8 mouse cellular contexts compared by ENCODE assay signal in the genomic region with DNA sequence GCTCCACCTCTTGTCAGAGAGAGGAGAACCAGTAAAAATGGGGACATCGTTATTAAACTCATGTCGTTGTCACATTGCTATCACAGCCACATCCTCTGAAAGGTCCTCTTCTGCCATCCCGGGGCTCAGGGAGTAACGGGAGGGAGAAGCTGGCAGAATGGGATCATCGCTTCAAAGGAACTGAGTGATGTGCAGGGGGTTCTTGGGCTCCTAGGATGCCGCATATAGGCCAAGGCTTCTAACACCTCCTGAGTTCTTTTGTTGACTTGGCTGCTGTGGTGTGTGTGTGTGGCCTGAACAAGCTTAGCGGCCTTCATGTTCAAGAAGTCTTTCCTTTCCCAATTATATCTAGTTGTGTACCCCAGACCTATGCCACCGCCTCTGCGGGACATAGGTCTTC. TPM values are rescaled to one million over a fixed set of nuclear protein-coding genes. Genes with fewer than 3 reads are reported as not detected.
DNase-seq lines count a peak whose midpoint lies in the region; ATAC-seq and TF ChIP-seq lines count a peak whose summit lies in the region.
"Had no signal": no experiment of that assay in that cellular context is flagged by ENCODE, and none has a peak within 500 bp of the region (broad histone marks: within the 10 kb centered on the region; RNA-seq: fewer than 3 reads in every experiment).

No protein-coding gene starts in this region.

- H3K27ac ChIP-seq in kidney, postnatal 0 days = no peak overlapping the region
- H3K27ac ChIP-seq in embryonic facial prominence, embryonic 15.5 days (replicated peaks) = no peak overlapping the region
- H3K27ac ChIP-seq in intestine, embryonic 15.5 days = no peak overlapping the region
- no peak overlapping the region for H3K27ac ChIP-seq in neural tube, embryonic 12.5 days

- no peak for ATAC-seq in kidney, postnatal 0 days (replicated peaks; ENCODE audit: low FRiP score, low read depth)
- no peak for ATAC-seq in embryonic facial prominence, embryonic 15.5 days (ENCODE audit: insufficient number of reproducible peaks, low FRiP score, low TSS enrichment, low read depth)
- ATAC-seq in intestine, embryonic 15.5 days = no peak
- 0 out of 2 replicates have a peak, but pooled peaks have one; percentile 17 for ATAC-seq in neural tube, embryonic 12.5 days (ENCODE audit: low FRiP score, low read depth)

- H3K9me3 ChIP-seq in kidney, postnatal 0 days (replicated peaks; ENCODE audit: low read length) = no peaks in the 10 kb centered on the region
- no peaks in the 10 kb centered on the region for H3K9me3 ChIP-seq in embryonic facial prominence, embryonic 15.5 days (replicated peaks)
- no peaks in the 10 kb centered on the region for H3K9me3 ChIP-seq in intestine, embryonic 15.5 days
- H3K9me3 ChIP-seq in neural tube, embryonic 12.5 days = no peaks in the 10 kb centered on the region

- 30% methylated on average over 9 of the region's 9 CpGs for WGBS in kidney, postnatal 0 days
- 25% methylated on average over 9 of the region's 9 CpGs for WGBS in embryonic facial prominence, embryonic 15.5 days
- 23% methylated on average over 9 of the region's 9 CpGs for WGBS in intestine, embryonic 15.5 days
- 22% methylated on average over 9 of the region's 9 CpGs for WGBS in neural tube, embryonic 12.5 days

- peak overlapping the region; percentile 52 for H3K4me3 ChIP-seq in kidney, postnatal 0 days (replicated peaks; ENCODE audit: low read depth, low read length)
- peak overlapping the region; percentile 60 for H3K4me3 ChIP-seq in embryonic facial prominence, embryonic 15.5 days (replicated peaks)
- peak overlapping the region; percentile 54 for H3K4me3 ChIP-seq in intestine, embryonic 15.5 days (replicated peaks)
- H3K4me3 ChIP-seq in neural tube, embryonic 12.5 days = peak overlapping the region; percentile 85

- H3K4me2 ChIP-seq in kidney, postnatal 0 days (ENCODE audit: low read length) = peak overlapping the region; percentile 91
- peak overlapping the region; percentile 99 for H3K4me2 ChIP-seq in embryonic facial prominence, embryonic 15.5 days (replicated peaks)
- peak overlapping the region; percentile 99 for H3K4me2 ChIP-seq in intestine, embryonic 15.5 days (replicated peaks)
- H3K4me2 ChIP-seq in neural tube, embryonic 12.5 days (replicated peaks) = peak overlapping the region; percentile 95

- no peaks in the 10 kb centered on the region for H3K36me3 ChIP-seq in kidney, postnatal 0 days (ENCODE audit: insufficient read depth, low read length)
- H3K36me3 ChIP-seq in embryonic facial prominence, embryonic 15.5 days = no peaks in the 10 kb centered on the region
- no peaks in the 10 kb centered on the region for H3K36me3 ChIP-seq in intestine, embryonic 15.5 days
- H3K36me3 ChIP-seq in neural tube, embryonic 12.5 days = no peaks in the 10 kb centered on the region

- intact Hi-C loops in gastrocnemius, postnatal 14 days (cut with DNase I; ENCODE audit: low total_unique reads) = no loop called here

- no peak for TF ChIP-seq CTCF in kidney, postnatal 0 days (IDR thresholded peaks at IDR 0.05; ENCODE audit: low read depth)

- DNase-seq in kidney, postnatal 0 days (ENCODE audit: low spot score) = no peak
- no peak for DNase-seq in kidney, postnatal 25 days
- DNase-seq in gastrocnemius, postnatal 14 days = no peak
- DNase-seq in right cerebral cortex, postnatal 4 days = no peak

- H3K9ac ChIP-seq in kidney, postnatal 0 days (ENCODE audit: low read depth, low read length) = no peak overlapping the region
- H3K9ac ChIP-seq in embryonic facial prominence, embryonic 15.5 days = no peak overlapping the region
- H3K9ac ChIP-seq in intestine, embryonic 15.5 days = no peak overlapping the region
- H3K9ac ChIP-seq in neural tube, embryonic 12.5 days = peak overlapping the region; percentile 86

- peaks cover 84% of the 10 kb centered on the region for H3K27me3 ChIP-seq in kidney, postnatal 0 days (ENCODE audit: insufficient read depth, low read length)
- H3K27me3 ChIP-seq in embryonic facial prominence, embryonic 15.5 days = peaks cover 89% of the 10 kb centered on the region
- peaks cover 71% of the 10 kb centered on the region for H3K27me3 ChIP-seq in intestine, embryonic 15.5 days (replicated peaks)
- H3K27me3 ChIP-seq in neural tube, embryonic 12.5 days (replicated peaks) = peaks cover 50% of the 10 kb centered on the region

- peaks cover 7% of the 10 kb centered on the region for H3K4me1 ChIP-seq in kidney, postnatal 0 days (replicated peaks; ENCODE audit: insufficient read depth, low read length)
- H3K4me1 ChIP-seq in embryonic facial prominence, embryonic 15.5 days = peaks cover 12% of the 10 kb centered on the region
- peaks cover 8% of the 10 kb centered on the region; the same call in 1 of the 2 replicates for H3K4me1 ChIP-seq in intestine, embryonic 15.5 days (replicated peaks)
- peaks cover 5% of the 10 kb centered on the region; the same call in 1 of the 2 replicates for H3K4me1 ChIP-seq in neural tube, embryonic 12.5 days

RNA-seq across cellular contexts. Expression of a gene that starts 0.4 kb away (rescaled TPM):
- 0.20 and 0.37 TPM in 2 replicates for polyA plus RNA-seq in kidney, postnatal 0 days (2015; fragmentation: Nextera tagmentation; extraction: Ambion mirVana)
- polyA plus RNA-seq in embryonic facial prominence, embryonic 15.5 days (2015; fragmentation: Nextera tagmentation; extraction: Ambion mirVana) = 0.56 and 0.83 TPM in 2 replicates
- polyA plus RNA-seq in intestine, embryonic 15.5 days (2015; fragmentation: Nextera tagmentation; extraction: Ambion mirVana) = 0.54 and 0.64 TPM in 2 replicates
- 13.6 and 14.6 TPM in 2 replicates for polyA plus RNA-seq in neural tube, embryonic 12.5 days (2016; fragmentation: Nextera tagmentation; extraction: Ambion mirVana)
- not detected for total RNA-seq in gastrocnemius, postnatal 14 days (2021)
- total RNA-seq: liver, adult 2 months had no signal
- polyA plus RNA-seq: liver, adult 2 months had no signal

RNA-seq across cellular contexts. Expression of a gene that starts 57.5 kb away (rescaled TPM):
- 13.4 and 14.0 TPM in 2 replicates for polyA plus RNA-seq in kidney, postnatal 0 days (2015; fragmentation: Nextera tagmentation; extraction: Ambion mirVana)
- 22.2 and 24.0 TPM in 2 replicates for polyA plus RNA-seq in embryonic facial prominence, embryonic 15.5 days (2015; fragmentation: Nextera tagmentation; extraction: Ambion mirVana)
- 34.8 and 35.4 TPM in 2 replicates for polyA plus RNA-seq in intestine, embryonic 15.5 days (2015; fragmentation: Nextera tagmentation; extraction: Ambion mirVana)
- polyA plus RNA-seq in neural tube, embryonic 12.5 days (2016; fragmentation: Nextera tagmentation; extraction: Ambion mirVana) = 3.5 and 3.7 TPM in 2 replicates
- 10 to 100 TPM; 14.6 to 15.9 TPM for total RNA-seq in gastrocnemius, postnatal 14 days (2021)
